Mouse (Mus musculus) lung, adult 18-20 months (tissue): ENCODE measurements around the gene Nfe2l2.

ENCODE experiments used
- DNase-seq, 2 experiments: peaks; one replicate each; pipeline ENCODE4 v3.0.0; 2022; ENCODE audit warnings: mixed read lengths in 2 of 2

The Nfe2l2 gene

GRCm38 (mm10) chr2:75684526-75684925 lies 19.9 kb downstream of the Nfe2l2 start:
- no peak for DNase-seq

- DNase-seq: peak; percentile 82 to 85
Measured at GRCm38 (mm10) chr2:75682978-75683709, 21.3 kb downstream of the Nfe2l2 start.

- no peak for DNase-seq
Measured at GRCm38 (mm10) chr2:75681439-75681838, 23.0 kb downstream of the Nfe2l2 start.

GRCm38 (mm10) chr2:75679947-75680346 lies 24.5 kb downstream of the Nfe2l2 start:
- DNase-seq: no peak

DNA sequence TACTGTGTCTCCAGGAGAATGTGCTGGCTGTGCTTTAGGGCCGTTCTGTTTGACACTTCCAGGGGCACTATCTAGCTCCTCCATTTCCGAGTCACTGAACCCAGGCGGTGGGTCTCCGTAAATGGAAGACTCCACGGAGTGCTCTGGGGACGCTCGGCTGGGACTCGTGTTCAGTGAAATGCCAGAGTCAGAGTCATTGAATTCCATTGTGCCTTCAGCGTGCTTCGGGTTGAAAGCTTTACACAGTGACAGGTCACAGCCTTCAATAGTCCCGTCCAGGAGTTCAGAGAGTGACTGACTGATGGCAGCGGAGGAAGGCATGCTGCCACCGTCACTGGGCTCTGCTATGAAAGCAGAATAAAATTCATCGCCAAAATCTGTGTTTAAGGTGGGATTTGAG lies 27.9 kb downstream of the Nfe2l2 start:
- DNase-seq: no peak

DNA sequence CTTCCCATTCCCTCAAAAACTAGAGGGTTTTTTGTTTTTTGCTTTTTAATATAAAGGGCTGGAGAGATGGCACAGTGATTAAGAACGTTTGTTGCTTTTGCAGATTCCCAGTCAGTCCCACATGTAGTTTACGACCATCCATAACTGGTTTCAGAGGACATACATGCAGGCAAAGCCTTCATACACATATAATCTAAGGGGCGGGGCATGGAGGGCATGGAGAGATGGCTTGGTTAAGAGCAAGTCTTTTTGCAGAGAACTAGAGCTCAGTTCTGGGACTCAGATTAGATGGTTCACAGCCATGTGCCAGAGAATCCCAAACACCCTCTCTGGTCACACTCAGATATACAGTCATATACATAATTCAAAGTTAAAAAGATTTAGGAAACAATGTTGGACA lies 31.9 kb downstream of the Nfe2l2 start:
- no peak for DNase-seq

DNA sequence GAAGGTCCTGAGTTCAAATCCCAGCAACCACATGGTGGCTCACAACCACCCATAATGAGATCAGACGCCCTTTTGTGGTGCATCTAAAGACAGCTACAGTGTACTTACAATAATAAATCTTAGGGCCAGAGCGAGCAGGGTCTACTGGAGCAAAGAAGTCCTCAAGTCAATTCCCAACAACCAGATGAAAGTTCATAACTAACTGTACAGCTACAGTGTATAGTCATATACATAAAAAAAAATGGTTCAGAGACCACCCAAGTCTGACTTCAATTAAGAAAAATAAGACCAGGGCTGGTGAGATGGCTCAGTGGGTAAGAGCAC lies 33.1 kb downstream of the Nfe2l2 start:
- no peak for DNase-seq

GRCm38 (mm10) chr2:75670446-75671336 lies 33.8 kb downstream of the Nfe2l2 start:
- DNase-seq: no peak

GRCm38 (mm10) chr2:75669491-75670445 lies 34.7 kb downstream of the Nfe2l2 start:
- DNase-seq: no peak

GRCm38 (mm10) chr2:75661106-75661505 lies 43.3 kb downstream of the Nfe2l2 start:
- no peak for DNase-seq

- no peak for DNase-seq
Measured at GRCm38 (mm10) chr2:75660255-75660948, 44.0 kb downstream of the Nfe2l2 start.

- peak; percentile 91 to 95 for DNase-seq
Measured at GRCm38 (mm10) chr2:75659629-75659960, 44.8 kb downstream of the Nfe2l2 start.

- peak; percentile 98 to 99 for DNase-seq
Measured at GRCm38 (mm10) chr2:75658727-75659628, 45.5 kb downstream of the Nfe2l2 start, which contains the start of gene Hnrnpa3. Gene Hnrnpa3 (plus strand): TSS chr2:75659261.

DNA sequence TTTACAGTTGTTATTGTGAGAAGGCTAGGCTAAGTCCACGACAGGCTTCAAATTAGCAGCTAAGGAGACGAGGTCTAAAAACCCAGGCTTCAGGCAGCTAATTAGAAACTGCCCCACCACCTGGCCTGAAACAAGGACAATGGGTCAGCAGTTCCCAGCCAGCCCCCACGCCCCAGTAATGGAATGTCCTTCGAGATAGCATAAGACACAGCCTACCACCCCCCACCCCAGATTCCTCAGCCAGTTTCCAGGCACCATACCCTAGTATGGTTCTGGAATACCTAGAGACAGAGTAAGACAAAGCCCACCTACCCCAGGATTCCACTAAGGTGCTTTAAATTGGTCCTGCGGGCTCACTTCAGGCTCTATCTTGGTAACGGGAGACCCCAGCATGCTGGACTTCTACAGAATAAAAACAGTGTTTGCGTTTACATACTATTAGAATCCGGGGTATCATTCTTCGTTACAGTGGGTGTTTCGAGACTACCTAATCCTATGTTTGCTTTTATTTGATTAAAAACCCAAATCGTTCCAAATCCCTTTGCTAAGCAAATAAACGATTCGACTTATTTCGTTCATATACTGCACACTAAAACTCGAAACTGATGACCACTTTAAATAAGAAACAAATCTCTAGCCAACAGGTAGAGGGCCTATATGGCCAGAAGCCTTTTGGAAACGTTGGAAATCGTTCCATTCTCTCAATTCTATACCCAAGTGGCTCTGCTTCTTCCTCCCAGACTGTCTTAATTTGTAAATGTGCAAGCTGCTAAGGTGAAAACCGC lies 46.3 kb downstream of the Nfe2l2 start:
- DNase-seq: peak in 1 of 2 experiments; percentile 36

GRCm38 (mm10) chr2:75656924-75657323 lies 47.5 kb downstream of the Nfe2l2 start:
- DNase-seq: no peak

- DNase-seq: no peak
Measured at GRCm38 (mm10) chr2:75654679-75655078, 49.8 kb downstream of the Nfe2l2 start.

DNA sequence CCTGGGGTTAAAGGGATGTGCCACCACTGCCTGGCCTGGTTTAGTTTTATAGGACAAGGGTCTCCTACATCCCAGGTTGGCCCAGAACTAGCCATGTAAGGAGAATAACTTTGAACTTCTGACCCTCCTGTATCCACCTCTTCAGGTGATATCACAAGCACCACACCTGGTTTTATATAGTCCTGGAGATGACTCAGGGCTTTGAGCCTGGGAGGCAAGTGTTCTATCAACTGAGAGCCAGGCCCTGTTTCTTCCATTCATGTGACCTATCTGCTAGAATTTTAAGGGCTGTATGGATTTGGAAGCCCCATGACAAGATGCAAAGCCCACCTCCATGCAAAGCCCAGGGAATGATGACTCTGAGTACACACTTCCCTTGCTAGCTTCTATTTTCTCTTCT lies 51.3 kb downstream of the Nfe2l2 start:
- DNase-seq: no peak

GRCm38 (mm10) chr2:75650437-75650836 lies 54.0 kb downstream of the Nfe2l2 start:
- DNase-seq: no peak

DNA sequence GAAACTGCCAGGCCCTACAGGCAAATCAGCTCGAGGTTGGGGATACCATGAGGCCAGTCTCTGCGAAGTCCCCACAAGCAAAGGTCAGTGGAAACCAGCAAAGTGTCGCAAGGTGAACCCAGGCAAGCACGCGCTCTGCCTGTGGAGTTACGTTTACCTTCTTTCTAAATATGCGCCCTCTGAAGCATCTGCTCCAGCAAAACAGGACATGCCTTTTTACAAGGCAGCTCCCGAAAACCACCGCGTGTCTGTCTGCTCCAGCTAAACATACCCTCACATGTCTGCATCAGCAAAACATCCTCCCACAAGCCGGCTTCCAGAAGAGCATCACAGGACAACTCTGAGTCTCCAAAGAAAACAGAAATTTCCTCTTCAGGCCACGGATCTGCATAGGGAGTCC lies 59.2 kb downstream of the Nfe2l2 start:
- no peak for DNase-seq

DNA sequence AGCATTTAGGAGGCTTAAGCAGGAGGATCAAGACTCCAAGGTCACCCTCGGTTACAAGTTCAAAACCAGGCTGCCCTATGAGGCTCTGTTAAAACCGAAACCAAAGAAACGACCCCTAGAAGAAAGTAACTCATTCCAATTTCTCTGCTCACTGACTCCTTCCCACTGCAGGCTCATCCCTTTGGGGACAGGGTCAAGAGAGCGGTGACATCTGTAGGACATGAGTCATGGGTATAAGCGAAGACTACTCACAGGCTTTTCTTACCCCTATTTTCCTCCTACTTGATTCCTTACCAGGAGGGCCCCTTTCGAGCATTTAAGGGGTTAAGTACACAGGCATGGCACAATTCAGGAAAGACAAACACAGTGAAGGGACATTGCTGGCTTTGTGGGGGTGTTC lies 60.5 kb downstream of the Nfe2l2 start:
- peak in 1 of 2 experiments; percentile 18 for DNase-seq
